Mouse (Mus musculus) testis, adult 2 months (tissue): ENCODE measurements around the gene Fgd2. TPM values are rescaled to one million over a fixed set of nuclear protein-coding genes. Genes with fewer than 3 reads are reported as not detected.
"Not testable (repeated sequence)": the region's sequence is repeated elsewhere in the genome, so short reads cannot be mapped to it uniquely, and the experiment has no call there.

Source experiments
- H3K27ac ChIP-seq: fragments of 200-500 bp; 2 replicates; pipeline ENCODE4 v1.5.1; 2012; ENCODE audit warnings: low read depth, low read length; ENCODE audit not compliant: control insufficient read depth, insufficient read depth
- H3K27me3 ChIP-seq: fragments of 200-500 bp; 2 replicates; pipeline ENCODE4 v1.6.1; 2012; ENCODE audit warnings: mild to moderate bottlenecking, low read length, moderate library complexity; ENCODE audit not compliant: control insufficient read depth, insufficient read depth
- H3K36me3 ChIP-seq: fragments of 200-500 bp; 2 replicates; pipeline ENCODE4 v1.6.1; 2012; ENCODE audit warnings: mild to moderate bottlenecking, low read length; ENCODE audit not compliant: control insufficient read depth, insufficient read depth
- H3K4me1 ChIP-seq: fragments of 200-500 bp; 2 replicates; pipeline ENCODE4 v1.6.1; 2012; ENCODE audit warnings: low read length; ENCODE audit not compliant: control insufficient read depth, insufficient read depth
- H3K4me3 ChIP-seq: fragments of 200-500 bp; 2 replicates; pipeline ENCODE4 v1.5.1; 2012; ENCODE audit warnings: low read depth, mild to moderate bottlenecking, low read length, moderate library complexity, mixed read lengths; ENCODE audit not compliant: control insufficient read depth
- CTCF ChIP-seq: fragments of 200-500 bp; IDR thresholded peaks from 2 replicates; pipeline ENCODE4 v1.5.1; 2012; ENCODE audit warnings: low read depth, mild to moderate bottlenecking, inconsistent platforms, low read length, moderate library complexity; ENCODE audit not compliant: control insufficient read depth, insufficient read depth, insufficient replicate concordance
- POLR2A ChIP-seq: fragments of 200-500 bp; IDR thresholded peaks from 2 replicates; pipeline ENCODE4 v1.6.1; 2012; ENCODE audit warnings: low read depth, mild to moderate bottlenecking, inconsistent platforms, low read length, moderate library complexity; ENCODE audit not compliant: control insufficient read depth
- polyA plus RNA-seq: library from polyadenylated mRNA; depleted of rRNA; stranded (reverse); fragments of >200 nt; gene quantifications from 2 replicates; pipeline ENCODE4 v1.2.3, GENCODE M21; 2012

Gene Fgd2
- polyA plus RNA-seq, 1 experiment, result 33.4 TPM

DNA sequence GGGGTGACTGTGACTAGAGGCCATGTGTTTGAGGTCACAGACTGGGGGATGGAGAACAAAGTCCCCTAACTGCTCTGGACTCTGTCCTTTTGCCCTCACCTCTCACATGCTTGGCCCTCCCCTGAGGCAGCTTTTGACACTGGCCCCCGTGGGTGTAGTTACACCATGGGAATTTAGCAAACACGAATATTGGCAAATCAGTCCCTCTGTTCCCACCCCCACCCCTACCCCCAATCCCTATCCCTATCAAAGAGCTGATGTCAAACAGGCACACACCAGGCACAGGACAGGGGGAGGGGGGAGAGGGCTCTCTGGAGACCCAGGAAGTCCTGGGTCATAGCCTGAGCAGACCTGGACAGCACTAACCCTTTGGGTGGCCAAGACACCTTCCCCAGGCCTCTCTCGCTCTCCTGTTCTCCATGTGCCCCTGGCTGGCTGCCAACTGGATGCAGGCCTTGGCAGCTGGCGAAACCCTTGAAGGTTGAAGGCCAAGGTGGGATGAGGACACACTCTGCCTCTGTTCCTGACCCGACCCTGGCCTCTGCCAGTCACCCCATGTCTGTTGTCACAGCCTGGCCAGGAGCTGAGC, 24.2 kb downstream of the Fgd2 start:
- H3K27ac ChIP-seq, result no peak overlapping the region
- TF ChIP-seq POLR2A (no peak), CTCF (no peak)
- H3K36me3 ChIP-seq, result no peaks in the 10 kb centered on the region
- H3K4me1 ChIP-seq, result peaks cover 2% of the 10 kb centered on the region; the same call in 1 of the 2 replicates
- H3K27me3 ChIP-seq, result no peaks in the 10 kb centered on the region
- H3K4me3 ChIP-seq, result no peak overlapping the region

GRCm38 (mm10) chr17:29385746-29386145, 25.0 kb downstream of the Fgd2 start:
- Histone ChIP-seq H3K27ac (no peak overlapping the region), H3K27me3 (no peaks in the 10 kb centered on the region), H3K4me1 (peaks cover 2% of the 10 kb centered on the region; the same call in 1 of the 2 replicates), H3K4me3 (no peak overlapping the region), H3K36me3 (no peaks in the 10 kb centered on the region)
- TF ChIP-seq CTCF (no peak), POLR2A (no peak)

DNA sequence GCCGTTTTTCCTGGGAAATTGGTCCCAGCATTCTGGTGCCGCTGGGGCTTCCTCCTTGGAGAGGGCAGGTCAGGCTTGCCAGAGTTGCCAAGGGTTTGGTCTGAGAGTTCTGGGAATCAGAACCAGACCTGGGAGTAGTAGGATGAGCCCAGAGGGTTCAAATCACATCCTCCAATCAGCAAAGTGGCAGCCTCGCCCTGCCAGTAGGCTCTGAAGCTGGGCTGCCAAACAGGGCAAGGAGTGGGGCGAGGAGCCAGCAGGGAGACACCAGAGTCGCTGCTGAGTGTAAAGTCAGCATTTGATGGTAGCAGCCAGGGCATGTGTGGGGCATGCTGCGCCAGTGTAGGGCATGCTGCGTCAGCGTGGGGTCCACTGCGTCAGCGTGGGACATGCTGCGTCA, 28.3 kb downstream of the Fgd2 start:
- TF ChIP-seq CTCF (no peak), POLR2A (no peak)
- Histone ChIP-seq H3K36me3 (no peaks in the 10 kb centered on the region), H3K4me3 (no peak overlapping the region), H3K4me1 (no peaks in the 10 kb centered on the region), H3K27me3 (no peaks in the 10 kb centered on the region), H3K27ac (no peak overlapping the region)

DNA sequence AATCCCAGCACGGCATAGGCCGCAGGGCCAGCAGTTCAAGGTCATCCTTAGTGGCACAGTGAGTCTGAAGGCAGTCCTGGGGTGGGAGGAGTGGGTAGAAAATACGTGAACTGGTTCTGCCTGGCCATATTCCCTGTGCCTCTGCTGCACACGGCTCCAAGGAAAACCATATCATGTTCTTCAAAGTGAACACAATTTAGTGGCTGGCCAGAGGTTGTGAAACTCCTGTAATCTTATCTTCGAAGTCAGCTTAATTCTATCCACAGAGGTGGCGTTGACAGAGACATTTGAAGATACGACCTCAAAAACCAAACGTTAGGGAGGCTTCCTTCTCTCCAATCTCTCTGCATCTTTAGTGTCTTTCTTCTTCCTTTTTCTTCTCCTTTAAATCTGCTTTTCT, 30.6 kb downstream of the Fgd2 start:
- H3K27me3 ChIP-seq, result no peaks in the 10 kb centered on the region
- H3K4me1 ChIP-seq, result no peaks in the 10 kb centered on the region
- no peak overlapping the region for H3K4me3 ChIP-seq
- H3K27ac ChIP-seq, result no peak overlapping the region
- H3K36me3 ChIP-seq, result no peaks in the 10 kb centered on the region
- no peak for TF ChIP-seq CTCF
- no peak for TF ChIP-seq POLR2A

- Histone ChIP-seq H3K4me3 (no peak overlapping the region), H3K4me1 (peaks cover 12% of the 10 kb centered on the region), H3K27me3 (no peaks in the 10 kb centered on the region), H3K36me3 (no peaks in the 10 kb centered on the region), H3K27ac (no peak overlapping the region)
- TF ChIP-seq POLR2A (no peak), CTCF (no peak)
Measured at GRCm38 (mm10) chr17:29393335-29394089, 32.8 kb downstream of the Fgd2 start.

- Histone ChIP-seq H3K27me3 (no peaks in the 10 kb centered on the region), H3K36me3 (no peaks in the 10 kb centered on the region), H3K27ac (no peak overlapping the region), H3K4me1 (peaks cover 12% of the 10 kb centered on the region), H3K4me3 (no peak overlapping the region)
- TF ChIP-seq POLR2A, result no peak
- no peak for TF ChIP-seq CTCF
Measured at GRCm38 (mm10) chr17:29394106-29394760, 33.5 kb downstream of the Fgd2 start.

DNA sequence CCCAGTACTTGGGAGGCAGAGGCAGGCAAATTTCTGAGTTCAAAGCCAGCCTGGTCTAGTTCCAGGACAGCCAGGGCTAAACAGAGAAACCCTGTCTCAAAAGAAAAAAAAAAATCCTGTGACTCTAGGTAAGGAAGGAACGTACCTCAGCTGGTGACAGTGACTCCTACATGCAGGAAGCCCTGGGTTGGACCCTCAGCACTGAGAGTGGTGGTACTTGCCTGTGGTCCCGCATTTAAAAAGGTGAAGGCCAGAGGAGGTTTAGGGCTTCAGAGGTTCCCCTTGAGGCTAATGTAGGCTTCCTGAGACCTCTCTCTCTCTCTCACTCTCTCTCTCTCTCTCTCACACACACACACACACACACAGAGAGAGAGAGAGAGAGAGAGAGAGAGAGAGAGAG, 34.0 kb downstream of the Fgd2 start:
- H3K4me1 ChIP-seq, result peaks cover 12% of the 10 kb centered on the region
- not testable (repeated sequence) for H3K27ac ChIP-seq, H3K4me3 ChIP-seq, H3K27me3 ChIP-seq, H3K36me3 ChIP-seq
